ENCODE assay signal across 15 mouse cellular contexts in genomic region chr8:12928931-12929330, GRCm38 (mm10). TPM values are rescaled to one million over a fixed set of nuclear protein-coding genes. Genes with fewer than 3 reads are reported as not detected.
A peak's percentile ranks its signal among the peaks of the same experiment; 100 is the strongest.
DNase-seq lines count a peak whose midpoint lies in the region; ATAC-seq lines count a peak whose summit lies in the region.
"Had no signal": no experiment of that assay in that cellular context is flagged by ENCODE, and none has a peak within 500 bp of the region (broad histone marks: within the 10 kb centered on the region; RNA-seq: fewer than 3 reads in every experiment).

No protein-coding gene starts in this region.

- no peaks in the 10 kb centered on the region for H3K27me3 ChIP-seq in hindbrain, embryonic 13.5 days
- no peaks in the 10 kb centered on the region for H3K27me3 ChIP-seq in hindbrain, embryonic 16.5 days (replicated peaks; ENCODE audit: control insufficient read depth, insufficient read depth, low read length)
- H3K27me3 ChIP-seq in neural tube, embryonic 12.5 days (replicated peaks), result no peaks in the 10 kb centered on the region
- H3K27me3 ChIP-seq in limb, embryonic 15.5 days, result no peaks in the 10 kb centered on the region

- no peak for DNase-seq in neural tube, embryonic 10.5 days (ENCODE audit: extremely low spot score, low spot score)
- no peak for DNase-seq in adipocyte (ENCODE audit: low spot score)
- DNase-seq in urinary bladder, postnatal 36 days (ENCODE audit: low spot score in 2 of 2), result no peak
- DNase-seq: adrenal gland, postnatal 36 days; gastrocnemius, postnatal 25 days; heart, postnatal 4 days; kidney, postnatal 10 days; lung, embryonic 14.5 days; thymus, postnatal 4 days had no signal

- no peaks in the 10 kb centered on the region for H3K36me3 ChIP-seq in hindbrain, embryonic 13.5 days
- no peaks in the 10 kb centered on the region for H3K36me3 ChIP-seq in hindbrain, embryonic 16.5 days (ENCODE audit: control insufficient read depth, insufficient read depth, low read length)
- H3K36me3 ChIP-seq in neural tube, embryonic 12.5 days, result no peaks in the 10 kb centered on the region
- no peaks in the 10 kb centered on the region for H3K36me3 ChIP-seq in limb, embryonic 15.5 days
- H3K36me3 ChIP-seq: midbrain, embryonic 12.5 days had no signal

- H3K9ac ChIP-seq in hindbrain, embryonic 13.5 days, result no peak overlapping the region
- no peak overlapping the region for H3K9ac ChIP-seq in hindbrain, embryonic 16.5 days (ENCODE audit: low read depth, low read length)
- H3K9ac ChIP-seq in neural tube, embryonic 12.5 days, result no peak overlapping the region
- H3K9ac ChIP-seq in limb, embryonic 15.5 days, result no peak overlapping the region
- H3K9ac ChIP-seq: lung, embryonic 14.5 days; midbrain, embryonic 12.5 days had no signal

- 89% methylated on average over 5 of the region's 5 CpGs for WGBS in hindbrain, embryonic 13.5 days
- WGBS in hindbrain, embryonic 16.5 days, result 80% methylated on average over 5 of the region's 5 CpGs
- WGBS in neural tube, embryonic 12.5 days, result 83% methylated on average over 5 of the region's 5 CpGs
- WGBS in limb, embryonic 15.5 days, result 73% methylated on average over 5 of the region's 5 CpGs

- H3K27ac ChIP-seq in hindbrain, embryonic 13.5 days, result 0 out of 2 replicates have a peak overlapping the region, but pooled peaks have one; percentile 1
- no peak overlapping the region for H3K27ac ChIP-seq in hindbrain, embryonic 16.5 days (ENCODE audit: low read depth, low read length)
- H3K27ac ChIP-seq in neural tube, embryonic 12.5 days, result no peak overlapping the region
- H3K27ac ChIP-seq in limb, embryonic 15.5 days, result no peak overlapping the region
- H3K27ac ChIP-seq: midbrain, embryonic 12.5 days had no signal

- H3K9me3 ChIP-seq in hindbrain, embryonic 13.5 days, result no peaks in the 10 kb centered on the region
- no peaks in the 10 kb centered on the region for H3K9me3 ChIP-seq in hindbrain, embryonic 16.5 days (ENCODE audit: control insufficient read depth, low read length)
- no peaks in the 10 kb centered on the region for H3K9me3 ChIP-seq in neural tube, embryonic 12.5 days
- H3K9me3 ChIP-seq in limb, embryonic 15.5 days, result no peaks in the 10 kb centered on the region
- H3K9me3 ChIP-seq: midbrain, embryonic 12.5 days had no signal

- peaks cover 76% of the 10 kb centered on the region for H3K4me1 ChIP-seq in hindbrain, embryonic 13.5 days (replicated peaks)
- H3K4me1 ChIP-seq in hindbrain, embryonic 16.5 days (ENCODE audit: control insufficient read depth, insufficient read depth, low read depth, low read length), result peaks cover 19% of the 10 kb centered on the region
- H3K4me1 ChIP-seq in neural tube, embryonic 12.5 days, result peaks cover 13% of the 10 kb centered on the region
- 0 out of 2 replicates have a peak, but pooled peaks cover 3% of the 10 kb centered on the region for H3K4me1 ChIP-seq in limb, embryonic 15.5 days

- ATAC-seq in hindbrain, embryonic 13.5 days (ENCODE audit: low FRiP score), result no peak
- ATAC-seq in hindbrain, embryonic 16.5 days, result no peak; the same call in 1 of the 2 replicates
- no peak for ATAC-seq in neural tube, embryonic 12.5 days (ENCODE audit: low FRiP score, low read depth)
- 0 out of 2 replicates have a peak, but pooled peaks have one; percentile 7 for ATAC-seq in limb, embryonic 15.5 days (ENCODE audit: insufficient number of reproducible peaks, low FRiP score, low TSS enrichment, low read depth)
- ATAC-seq: forebrain, embryonic 16.5 days had no signal

- H3K4me3 ChIP-seq in hindbrain, embryonic 13.5 days, result no peak overlapping the region
- no peak overlapping the region for H3K4me3 ChIP-seq in hindbrain, embryonic 16.5 days (ENCODE audit: low read length)
- H3K4me3 ChIP-seq in neural tube, embryonic 12.5 days, result no peak overlapping the region
- no peak overlapping the region for H3K4me3 ChIP-seq in limb, embryonic 15.5 days
- H3K4me3 ChIP-seq: midbrain, embryonic 12.5 days had no signal

- 0 out of 2 replicates have a peak overlapping the region, but pooled peaks have one; percentile 10 for H3K4me2 ChIP-seq in hindbrain, embryonic 13.5 days
- no peak overlapping the region for H3K4me2 ChIP-seq in hindbrain, embryonic 16.5 days (ENCODE audit: low read length)
- 0 out of 2 replicates have a peak overlapping the region, but pooled peaks have one; percentile 5 for H3K4me2 ChIP-seq in neural tube, embryonic 12.5 days (replicated peaks)
- no peak overlapping the region for H3K4me2 ChIP-seq in limb, embryonic 15.5 days
- H3K4me2 ChIP-seq: lung, embryonic 14.5 days; midbrain, embryonic 12.5 days had no signal

RNA-seq across cellular contexts. Expression of gene Mcf2l, which starts 55.3 kb away (rescaled TPM):
- polyA plus RNA-seq in hindbrain, embryonic 13.5 days (2015; fragmentation: Nextera tagmentation; extraction: Ambion mirVana), result 119 and 125 TPM in 2 replicates
- polyA plus RNA-seq in hindbrain, embryonic 16.5 days (2015; fragmentation: Nextera tagmentation; extraction: Ambion mirVana), result 142 and 159 TPM in 2 replicates
- polyA plus RNA-seq in neural tube, embryonic 12.5 days (2016; fragmentation: Nextera tagmentation; extraction: Ambion mirVana), result 97.0 and 98.9 TPM in 2 replicates
- polyA plus RNA-seq in limb, embryonic 15.5 days (2015; fragmentation: Nextera tagmentation; extraction: Ambion mirVana), result 9.5 and 11.0 TPM in 2 replicates

Comparison
In these comparisons a context has a peak if more than half of its experiments do, and no peak if none do; other contexts are left out.
1. H3K4me2 ChIP-seq: peak in hindbrain, embryonic 13.5 days (single experiment) and neural tube, embryonic 12.5 days (single experiment); none in hindbrain, embryonic 16.5 days (single experiment) and limb, embryonic 15.5 days (single experiment).